Mouse (Mus musculus): ENCODE data around the gene Acin1.

DNA sequence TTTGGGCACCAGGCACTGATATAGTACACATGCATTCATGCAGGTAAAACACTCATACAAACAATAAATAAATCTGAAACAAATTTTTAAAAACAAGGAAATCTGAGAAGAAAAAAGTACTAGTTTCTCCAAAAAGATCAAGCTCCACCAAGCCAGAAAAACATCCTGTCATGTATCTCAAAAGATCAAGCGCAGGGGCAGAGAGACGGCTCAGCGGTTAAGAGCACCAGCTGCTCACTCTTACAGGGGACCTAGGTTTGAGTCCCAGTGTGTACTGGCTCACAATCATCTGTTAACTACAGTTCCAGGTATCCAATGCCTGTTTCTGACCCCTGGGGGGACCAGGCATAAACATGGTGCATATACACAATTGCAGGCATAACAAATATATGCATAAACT lies 4.3 kb downstream of the Acin1 start:
- TF ChIP-seq CTCF (IDR thresholded peaks at IDR 0.05; ENCODE audit: extremely low read depth, insufficient read length, insufficient replicate concordance, low read depth, low read length) (no peak), POLR2A (IDR thresholded peaks at IDR 0.05; ENCODE audit: low read depth, low read length) (no peak)

Data from small intestine, adult 2 months (tissue).